Mouse (Mus musculus) adrenal gland, postnatal 10 days (tissue): ENCODE results near the gene Them7. TPM values are rescaled to one million over a fixed set of nuclear protein-coding genes. Genes with fewer than 3 reads are reported as not detected.
A peak's percentile ranks its signal among the peaks of the same experiment; 100 is the strongest.

Experiments used
- DNase-seq: peaks from one replicate; pipeline ENCODE4 v3.0.0; 2021; ENCODE audit warnings: mixed read lengths
- total RNA-seq, 2 experiments: library from RNA; stranded (reverse); gene quantifications; 2 replicates each; pipeline ENCODE4 v1.2.3; 2021

Them7 gene
- total RNA-seq, 2 experiments from 2014 or later = 2.2 to 3.8 TPM

GRCm38 (mm10) chr2:105311414-105311813 lies 87.3 kb downstream of the Them7 start:
- DNase-seq = peak; percentile 28

- no peak for DNase-seq
Measured at GRCm38 (mm10) chr2:105311991-105312390, 87.9 kb downstream of the Them7 start.

- DNase-seq = no peak
Measured at GRCm38 (mm10) chr2:105313077-105313476, 89.0 kb downstream of the Them7 start.

GRCm38 (mm10) chr2:105317556-105318184 lies 93.5 kb downstream of the Them7 start:
- no peak for DNase-seq

- DNase-seq = no peak
Measured at GRCm38 (mm10) chr2:105326067-105326466, 101.9 kb downstream of the Them7 start.

GRCm38 (mm10) chr2:105330024-105330423 lies 105.9 kb downstream of the Them7 start:
- DNase-seq = no peak

- DNase-seq = no peak
Measured at GRCm38 (mm10) chr2:105333107-105333506, 109.0 kb downstream of the Them7 start.

- peak; percentile 48 for DNase-seq
Measured at GRCm38 (mm10) chr2:105333976-105334713, 110.0 kb downstream of the Them7 start.

- DNase-seq = peak; percentile 34
Measured at GRCm38 (mm10) chr2:105335661-105336060, 111.5 kb downstream of the Them7 start.

- DNase-seq = no peak
Measured at GRCm38 (mm10) chr2:105336314-105337027, 112.4 kb downstream of the Them7 start.

- no peak for DNase-seq
Measured at GRCm38 (mm10) chr2:105337171-105337875, 113.2 kb downstream of the Them7 start.

GRCm38 (mm10) chr2:105339993-105340392 lies 115.9 kb downstream of the Them7 start:
- DNase-seq = peak; percentile 10

- DNase-seq = no peak
Measured at GRCm38 (mm10) chr2:105348886-105349285, 124.8 kb downstream of the Them7 start.

GRCm38 (mm10) chr2:105356791-105357190 lies 132.7 kb downstream of the Them7 start:
- no peak for DNase-seq

- DNase-seq = no peak
Measured at GRCm38 (mm10) chr2:105358040-105358439, 133.9 kb downstream of the Them7 start.

- DNase-seq = no peak
Measured at GRCm38 (mm10) chr2:105367623-105368022, 143.5 kb downstream of the Them7 start.

GRCm38 (mm10) chr2:105370240-105370639 lies 146.1 kb downstream of the Them7 start:
- DNase-seq = no peak

GRCm38 (mm10) chr2:105370698-105371097 lies 146.6 kb downstream of the Them7 start:
- no peak for DNase-seq

GRCm38 (mm10) chr2:105372156-105372555 lies 148.0 kb downstream of the Them7 start:
- no peak for DNase-seq

- no peak for DNase-seq
Measured at GRCm38 (mm10) chr2:105372727-105373126, 148.6 kb downstream of the Them7 start.

- no peak for DNase-seq
Measured at GRCm38 (mm10) chr2:105373658-105374057, 149.5 kb downstream of the Them7 start.

GRCm38 (mm10) chr2:105375261-105375660 lies 151.1 kb downstream of the Them7 start:
- DNase-seq = no peak

- DNase-seq = no peak
Measured at GRCm38 (mm10) chr2:105375705-105376104, 151.6 kb downstream of the Them7 start.
